Mouse (Mus musculus) layer of hippocampus, adult 8-10 months (tissue): Measurements from ENCODE around the gene Coasy. TPM values are rescaled to one million over a fixed set of nuclear protein-coding genes. Genes with fewer than 3 reads are reported as not detected.

ENCODE experiments used
- DNase-seq, 2 experiments: peaks; one replicate each; pipeline ENCODE4 v3.0.0; 2022; ENCODE audit warnings: low spot score in 2 of 2
- total RNA-seq, 4 experiments: library from RNA; stranded (reverse); gene quantifications; 2 replicates each; pipeline ENCODE4 v1.2.4; 2022

The Coasy gene
- total RNA-seq, 4 experiments from 2014 or later, result 24.5 to 29.1 (median 27.6) TPM

DNA sequence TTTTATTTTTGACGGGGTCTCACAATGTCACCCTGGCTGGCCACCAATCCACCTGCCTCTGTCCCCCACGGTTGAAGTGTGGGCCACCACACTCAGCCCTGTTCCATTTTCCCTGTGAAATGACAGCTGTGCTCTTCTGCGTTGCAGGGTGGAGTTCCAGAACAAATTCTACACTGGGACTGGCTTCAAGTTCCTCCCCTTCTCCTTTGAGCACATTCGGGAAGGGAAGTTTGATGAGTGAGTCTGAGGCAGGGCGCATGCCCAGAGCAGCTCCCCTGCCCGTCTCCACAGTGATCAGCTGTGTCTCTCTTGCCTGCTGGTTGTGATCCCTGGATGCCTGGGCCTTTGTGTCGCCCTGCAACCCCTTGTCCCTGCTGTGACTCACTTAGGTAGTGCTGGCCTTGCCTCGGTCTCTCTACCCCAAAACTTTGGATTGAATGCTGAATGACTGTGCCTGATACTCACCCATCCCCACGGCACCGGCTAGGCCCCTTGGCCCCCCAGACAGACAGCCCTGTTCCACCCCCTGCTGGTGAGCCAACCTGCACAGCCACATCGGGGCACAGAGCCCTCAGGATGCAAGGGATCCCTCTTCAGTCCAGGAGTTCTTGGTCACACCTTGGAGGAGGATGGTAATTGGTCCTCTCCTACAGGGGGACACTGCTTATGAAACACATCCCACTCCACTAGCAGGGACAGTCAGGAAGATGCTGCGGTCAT is 20.0 kb upstream of the Coasy start:
- no peak for DNase-seq

DNA sequence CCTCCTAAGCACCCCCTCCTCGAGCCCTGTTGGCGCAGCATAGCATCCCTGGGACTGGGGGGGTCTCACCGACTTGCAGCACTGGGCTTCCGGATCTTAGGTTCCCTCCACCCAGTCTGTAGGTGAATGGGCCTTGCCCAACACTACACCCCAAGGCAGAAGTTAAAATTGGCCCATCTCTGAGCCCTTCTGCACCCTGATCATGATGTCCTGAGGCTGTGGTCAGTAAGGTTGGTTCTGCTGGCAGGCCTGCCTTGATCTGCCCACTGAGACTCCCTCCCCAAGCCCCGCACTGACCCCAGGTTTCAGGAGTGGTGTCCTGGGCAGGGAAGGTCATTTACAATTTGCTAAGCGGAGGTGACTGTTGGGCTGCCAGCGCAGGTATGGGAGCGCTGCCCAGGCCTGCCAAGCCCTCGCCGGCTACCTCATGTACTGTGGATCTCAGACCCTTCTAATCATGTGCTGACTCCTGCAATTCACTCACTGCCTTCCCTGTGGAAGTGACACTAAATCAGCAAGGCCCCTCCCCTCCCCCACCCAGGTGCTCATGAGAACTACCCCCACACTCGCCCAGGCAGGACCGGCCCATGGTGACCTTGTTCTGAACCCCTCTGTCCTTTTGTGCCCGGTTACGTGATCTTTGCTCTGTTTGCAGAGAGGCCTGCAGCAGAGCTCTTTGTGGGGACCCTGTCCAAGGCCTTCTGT is 19.2 kb upstream of the Coasy start:
- DNase-seq, result no peak

DNA sequence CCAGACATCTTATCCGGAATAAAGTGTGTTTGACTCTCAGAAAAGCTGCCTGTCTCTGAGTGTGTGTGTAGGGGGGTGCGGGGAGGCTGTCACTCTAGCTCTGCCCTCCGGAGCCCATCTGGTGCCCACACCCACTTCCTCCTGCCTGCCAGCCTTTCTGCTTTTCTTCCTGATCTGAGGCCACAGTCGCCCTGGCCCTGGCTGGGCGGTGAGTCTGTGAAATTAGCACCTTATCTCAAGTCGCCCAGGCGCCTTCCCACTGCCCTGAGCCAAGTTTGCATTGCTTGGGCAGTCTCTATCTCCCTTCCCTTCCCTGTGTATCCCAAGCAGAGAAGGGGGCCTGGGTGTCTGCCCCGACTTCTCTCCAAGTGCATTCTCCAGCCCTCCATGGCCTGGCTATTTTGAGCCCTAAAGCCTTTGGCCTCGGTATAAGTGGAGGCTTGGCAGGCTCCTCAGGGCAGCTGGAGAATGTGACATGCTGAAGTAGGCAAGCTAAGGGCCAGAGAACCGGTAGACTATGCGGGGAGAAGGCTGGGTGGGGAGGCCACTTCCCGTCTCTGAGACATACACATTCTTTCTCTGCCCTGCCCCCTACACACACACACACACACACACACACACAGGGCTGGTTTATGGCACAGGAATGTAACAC is 18.6 kb upstream of the Coasy start:
- DNase-seq, result peak in 1 of 2 experiments; percentile 69

DNA sequence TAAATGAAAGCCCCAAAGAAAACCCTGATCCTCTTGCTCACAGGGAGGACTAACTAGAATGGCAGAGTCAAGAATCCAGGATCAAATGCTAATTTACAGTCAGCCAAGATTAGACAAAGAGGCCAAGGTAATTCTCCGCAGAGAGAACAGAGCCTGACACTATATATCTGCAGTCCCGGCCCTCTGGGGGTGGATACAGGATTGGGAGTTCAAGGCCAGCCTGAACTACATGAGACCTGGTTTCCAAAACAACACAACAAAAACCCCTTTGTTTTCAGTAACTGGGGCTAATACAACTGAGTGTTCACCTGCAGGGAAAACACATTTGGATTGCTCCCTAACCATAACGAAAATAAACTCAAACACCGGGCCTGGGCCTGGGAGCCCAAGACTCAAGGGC is 17.9 kb upstream of the Coasy start:
- DNase-seq, result no peak

DNA sequence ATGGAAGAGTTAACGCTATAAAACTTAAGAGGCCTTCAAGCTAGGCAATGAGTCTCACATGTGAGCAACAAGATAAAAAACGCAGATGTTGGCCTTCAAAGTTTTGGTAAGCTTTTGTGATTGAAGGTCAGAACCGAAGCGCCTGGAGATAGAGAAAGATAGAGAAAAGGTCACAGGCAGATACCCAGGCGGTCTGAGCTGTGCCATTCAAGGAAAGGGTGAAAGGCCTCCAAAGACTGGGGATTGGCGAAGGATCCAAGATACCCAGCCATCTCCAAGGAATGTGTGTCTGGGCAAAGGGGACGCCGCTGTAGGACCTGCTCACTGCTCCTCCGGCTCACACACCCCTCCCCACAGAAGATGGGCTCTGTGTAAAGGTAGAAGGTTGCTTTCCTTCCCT is 17.4 kb upstream of the Coasy start:
- DNase-seq, result no peak

DNA sequence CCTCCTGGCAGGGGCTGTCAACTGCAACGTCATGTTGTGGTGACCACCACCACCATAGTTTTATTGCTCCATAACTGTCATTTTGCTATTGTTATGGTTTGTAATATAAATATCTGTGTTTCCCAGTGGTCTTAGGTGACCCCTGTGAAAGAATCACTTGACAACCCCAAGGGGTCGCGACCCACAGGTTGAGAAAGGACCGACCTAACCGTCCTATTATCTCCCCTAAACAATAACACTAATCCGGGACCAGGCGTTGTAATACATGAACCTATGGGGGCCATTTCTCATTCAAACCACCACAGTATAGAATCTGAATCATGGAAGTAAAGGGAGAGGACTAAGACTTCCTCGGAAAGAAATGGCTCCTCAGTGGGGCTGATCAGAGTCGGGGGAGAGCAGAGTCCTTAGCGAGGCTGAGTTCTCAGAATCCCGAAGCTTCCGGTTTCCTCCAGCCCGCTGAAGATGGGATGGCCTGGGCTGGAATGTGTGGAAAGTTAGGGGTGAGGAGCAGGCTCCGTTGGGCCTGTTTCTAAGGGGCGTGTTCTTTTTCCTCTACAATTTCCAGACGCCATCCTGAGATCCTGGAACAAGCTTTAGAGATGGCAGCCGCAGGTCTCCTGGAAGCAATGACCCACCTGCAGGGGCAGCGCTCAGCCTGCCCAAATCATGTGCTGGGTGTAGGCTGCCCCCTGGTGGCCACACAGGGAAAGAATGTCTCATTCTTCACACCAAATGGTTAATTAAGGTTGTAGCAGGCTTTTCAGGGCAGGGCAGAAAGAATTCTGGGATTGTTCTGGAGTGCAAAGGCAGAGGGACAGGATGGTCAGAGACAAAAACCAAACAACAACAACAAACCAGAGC is 15.6 kb upstream of the Coasy start:
- DNase-seq, result peak; percentile 66 to 85

DNA sequence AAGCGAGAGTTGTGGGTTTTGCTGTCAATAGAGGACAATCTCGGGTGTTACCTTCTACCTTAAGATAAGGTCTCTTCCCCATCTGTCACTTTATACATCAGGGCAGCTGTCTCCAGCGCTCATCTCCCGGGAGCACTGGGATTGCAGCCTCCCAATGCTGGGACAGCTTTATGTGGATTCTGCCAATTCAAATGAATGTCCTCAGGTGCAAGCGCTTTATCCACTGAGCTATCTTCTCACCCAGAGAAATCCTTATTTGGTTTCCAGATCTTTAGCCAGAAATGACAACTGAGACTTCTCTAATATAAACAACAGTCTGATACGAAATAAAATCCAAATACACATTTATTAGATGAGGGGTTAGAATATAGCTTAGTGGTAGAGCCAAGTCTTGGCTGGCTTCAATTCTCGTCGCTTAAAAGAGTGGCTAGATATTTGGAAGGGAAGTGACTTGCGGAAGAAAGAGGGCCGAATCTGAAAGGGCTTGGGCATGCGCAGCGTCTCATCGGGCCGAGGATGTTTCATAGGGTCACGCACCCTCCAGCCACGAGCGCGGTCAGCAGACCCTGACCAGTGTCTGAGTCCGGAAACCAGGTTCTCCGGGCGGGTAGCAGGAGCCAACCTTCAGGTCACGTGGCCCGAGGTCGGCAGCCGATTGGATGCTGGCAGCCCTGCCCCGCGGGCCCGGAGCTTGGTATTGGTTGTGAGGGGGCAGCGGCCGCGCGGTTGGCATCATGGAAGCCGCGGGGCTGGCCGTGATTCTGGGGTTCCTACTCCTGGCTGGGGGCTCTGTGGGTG is 12.8 kb upstream of the Coasy start, which contains the start of gene Naglu:
Gene Naglu, plus strand, starts transcription at position 622 of the 798 bp plus-strand sequence.
- DNase-seq, result peak; percentile 91 to 93

DNA sequence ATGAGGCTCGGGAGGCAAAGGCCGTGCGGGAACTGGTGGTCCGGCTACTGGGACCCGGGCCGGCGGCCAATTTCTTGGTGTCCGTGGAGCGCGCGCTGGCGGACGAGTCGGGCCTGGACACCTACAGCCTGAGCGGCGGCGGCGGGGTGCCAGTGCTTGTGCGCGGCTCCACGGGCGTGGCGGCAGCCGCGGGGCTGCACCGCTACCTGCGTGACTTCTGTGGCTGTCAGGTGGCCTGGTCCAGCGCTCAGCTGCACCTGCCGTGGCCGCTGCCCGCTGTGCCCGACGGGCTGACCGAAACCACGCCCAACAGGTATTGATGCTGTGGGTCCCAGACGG is 12.2 kb upstream of the Coasy start:
- no peak for DNase-seq

DNA sequence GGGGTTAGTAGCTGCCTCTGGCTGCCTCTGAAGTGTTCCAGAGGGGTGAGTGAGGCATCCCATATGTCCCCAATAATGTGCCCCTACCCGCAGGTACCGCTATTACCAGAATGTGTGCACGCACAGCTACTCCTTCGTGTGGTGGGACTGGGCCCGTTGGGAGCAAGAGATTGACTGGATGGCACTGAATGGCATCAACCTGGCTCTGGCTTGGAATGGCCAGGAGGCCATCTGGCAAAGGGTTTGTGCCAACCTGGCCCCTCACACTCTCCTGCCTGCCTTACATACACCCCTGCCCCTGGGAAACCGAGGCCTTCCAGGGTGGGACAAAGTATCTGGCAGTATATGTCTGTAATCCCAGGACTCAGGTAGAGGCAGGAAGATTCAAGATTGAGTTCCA is 11.4 kb upstream of the Coasy start:
- DNase-seq, result no peak

DNA sequence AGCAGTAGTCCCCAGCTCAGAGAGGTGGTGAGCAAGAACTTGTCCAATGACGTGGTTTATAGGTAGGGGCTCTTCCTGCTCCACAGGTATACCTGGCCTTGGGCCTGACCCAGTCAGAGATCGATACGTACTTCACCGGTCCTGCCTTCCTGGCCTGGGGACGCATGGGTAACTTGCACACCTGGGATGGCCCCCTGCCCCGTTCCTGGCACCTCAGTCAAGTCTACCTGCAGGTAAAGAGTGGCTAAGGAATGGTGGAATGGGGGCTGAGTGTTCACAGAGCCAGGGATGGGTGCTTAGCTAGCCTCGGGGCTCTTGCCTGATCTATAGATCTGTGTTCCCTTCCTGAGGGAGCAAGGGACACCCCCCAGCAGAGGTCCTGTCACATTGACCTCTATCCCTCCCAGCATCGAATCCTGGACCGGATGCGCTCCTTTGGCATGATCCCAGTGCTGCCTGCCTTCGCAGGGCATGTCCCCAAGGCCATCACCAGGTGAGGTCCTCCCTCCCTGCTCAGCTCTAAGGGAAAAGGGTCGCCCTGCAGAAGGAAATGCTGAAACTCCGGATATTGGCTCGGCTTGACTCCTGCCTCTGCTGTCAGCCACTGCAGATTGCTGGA is 10.4 kb upstream of the Coasy start:
- no peak for DNase-seq

DNA sequence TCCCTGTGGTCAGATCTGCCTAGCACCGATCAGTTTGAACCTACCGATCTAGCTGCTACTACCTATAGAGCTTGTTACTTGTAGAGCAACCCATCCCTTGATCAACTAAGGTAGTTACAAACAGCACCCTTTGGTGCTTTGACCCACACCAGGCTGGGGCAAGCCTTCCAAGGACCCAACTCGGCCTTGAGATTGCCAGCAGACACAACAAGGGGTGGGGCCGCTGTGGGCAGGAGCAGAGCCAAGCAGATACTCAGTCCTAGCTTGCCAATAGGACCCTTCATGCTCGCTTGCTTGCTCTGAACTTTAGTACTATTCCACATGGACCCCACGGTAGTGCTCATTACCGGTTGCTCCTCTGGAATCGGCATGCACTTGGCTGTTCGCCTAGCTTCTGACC is 4.2 kb upstream of the Coasy start, which contains the start of gene Hsd17b1:
Gene Hsd17b1, plus strand, starts transcription at position 291 of the 400 bp plus-strand sequence.
- no peak for DNase-seq

DNA sequence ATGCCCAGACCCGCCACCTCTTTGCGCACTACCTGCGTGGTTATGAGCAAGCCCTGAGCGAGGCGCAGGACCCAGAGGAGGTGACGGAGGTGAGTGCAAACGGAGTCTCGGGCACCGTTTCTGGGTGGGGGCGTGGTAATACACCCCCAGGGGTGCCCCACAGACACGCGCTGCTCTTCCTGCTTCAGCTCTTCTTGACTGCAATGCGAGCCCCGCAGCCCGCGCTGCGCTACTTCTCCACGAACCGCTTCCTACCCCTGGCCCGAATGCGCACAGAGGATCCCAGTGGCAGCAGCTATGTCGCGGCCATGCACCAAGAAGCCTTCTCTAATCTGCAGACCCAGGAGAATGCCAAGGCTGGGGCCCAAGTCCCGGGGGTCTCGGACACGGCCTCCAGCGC is 2.6 kb upstream of the Coasy start:
- DNase-seq, result no peak

DNA sequence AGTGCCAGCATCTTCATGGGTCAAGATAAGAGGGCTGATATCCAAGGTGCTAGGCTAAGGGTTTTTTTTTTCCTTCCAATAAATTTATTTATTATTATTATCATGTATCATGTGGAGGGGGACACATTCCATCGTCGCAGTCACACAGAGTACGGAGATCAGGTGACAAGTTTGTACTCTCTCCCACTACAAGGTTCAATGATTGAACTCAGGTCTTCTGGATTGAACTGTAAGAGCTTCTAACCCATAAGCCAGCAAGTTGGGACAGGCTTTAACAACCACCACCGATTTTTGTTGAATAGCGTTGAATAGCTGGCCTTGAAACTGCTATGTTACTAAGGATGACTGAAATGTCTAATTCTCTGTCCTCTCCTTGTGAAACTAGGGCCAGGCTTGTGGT is 1.9 kb upstream of the Coasy start:
- no peak for DNase-seq

DNA sequence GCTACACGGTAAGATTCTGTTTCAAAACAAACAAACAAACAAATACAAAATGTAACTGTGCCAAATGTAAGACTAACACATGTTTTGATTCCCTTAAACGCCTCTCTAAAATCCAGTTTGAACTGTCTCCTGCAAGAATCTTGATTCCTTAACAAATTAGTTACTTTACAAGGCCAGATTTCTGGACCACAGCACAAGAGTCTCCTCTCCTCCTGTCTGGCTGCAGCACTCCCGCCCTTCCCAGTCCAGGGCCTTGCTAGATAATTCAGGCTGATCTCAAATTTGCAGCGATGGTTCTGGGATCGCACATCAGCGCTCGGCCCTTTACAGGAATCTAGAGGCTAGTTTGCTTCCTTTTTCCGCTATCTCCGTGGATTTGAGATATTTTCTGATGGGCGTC is 706 bp upstream of the Coasy start:
- no peak for DNase-seq

DNA sequence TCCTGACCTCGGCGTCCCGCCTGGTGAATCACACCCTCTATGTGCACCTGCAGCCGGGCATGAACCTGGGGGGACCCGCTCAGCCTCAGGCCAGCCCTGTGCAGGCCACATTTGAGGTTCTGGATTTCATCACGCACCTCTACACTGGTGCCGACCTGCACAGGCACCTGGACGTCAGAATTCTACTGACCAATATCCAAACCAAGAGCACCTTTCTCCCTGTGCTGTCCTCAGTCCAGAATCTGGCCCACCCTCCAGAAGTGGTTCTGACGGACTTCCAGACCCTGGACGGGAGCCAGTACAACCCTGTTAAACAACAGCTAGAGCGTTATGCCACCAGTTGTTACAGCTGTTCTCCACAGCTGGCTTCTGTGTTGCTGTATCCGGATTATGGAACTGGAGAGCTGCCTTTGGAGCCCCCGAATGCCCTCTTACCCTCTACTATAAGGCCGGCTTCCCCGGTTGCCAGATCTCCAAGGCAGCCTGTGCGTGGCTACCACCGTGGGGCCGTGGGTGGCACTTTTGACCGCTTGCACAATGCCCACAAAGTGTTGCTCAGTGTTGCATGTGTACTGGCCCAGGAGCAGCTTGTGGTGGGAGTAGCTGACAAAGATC is 825 bp downstream of the Coasy start:
- no peak for DNase-seq

DNA sequence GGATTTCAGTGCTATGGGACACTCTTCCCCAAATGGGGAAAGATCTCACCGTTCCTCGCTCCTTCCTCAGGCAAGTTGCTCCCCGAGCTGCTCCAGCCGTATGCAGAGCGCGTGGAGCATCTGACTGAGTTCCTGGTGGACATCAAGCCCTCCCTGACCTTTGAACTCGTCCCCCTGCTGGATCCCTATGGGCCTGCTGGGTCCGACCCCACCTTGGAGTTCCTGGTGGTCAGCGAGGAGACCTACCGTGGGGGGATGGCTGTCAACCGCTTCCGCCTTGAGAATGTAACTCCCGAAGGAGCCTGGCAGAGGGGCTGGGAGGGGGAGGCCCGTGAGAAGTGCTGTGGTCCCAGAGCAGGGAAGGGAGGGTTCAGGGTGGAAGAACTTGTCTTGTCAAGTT is 1.9 kb downstream of the Coasy start:
- no peak for DNase-seq

DNA sequence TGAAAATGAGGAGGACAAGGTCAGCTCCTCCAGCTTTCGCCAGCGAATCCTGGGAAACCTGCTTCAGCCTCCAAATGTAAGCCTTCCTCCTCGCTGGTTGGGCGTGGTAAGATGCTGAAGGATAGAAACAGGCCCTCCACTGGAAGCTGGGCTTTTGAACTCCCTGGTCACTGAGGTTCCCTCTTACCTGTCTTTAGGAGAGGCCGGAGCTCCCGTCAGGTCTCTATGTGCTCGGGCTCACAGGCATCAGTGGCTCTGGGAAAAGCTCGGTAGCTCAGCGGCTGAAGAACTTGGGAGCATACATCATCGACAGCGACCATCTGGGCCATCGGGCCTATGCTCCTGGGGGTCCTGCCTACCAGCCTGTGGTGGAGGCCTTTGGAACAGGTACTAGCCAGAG is 2.4 kb downstream of the Coasy start:
- DNase-seq, result no peak

DNA sequence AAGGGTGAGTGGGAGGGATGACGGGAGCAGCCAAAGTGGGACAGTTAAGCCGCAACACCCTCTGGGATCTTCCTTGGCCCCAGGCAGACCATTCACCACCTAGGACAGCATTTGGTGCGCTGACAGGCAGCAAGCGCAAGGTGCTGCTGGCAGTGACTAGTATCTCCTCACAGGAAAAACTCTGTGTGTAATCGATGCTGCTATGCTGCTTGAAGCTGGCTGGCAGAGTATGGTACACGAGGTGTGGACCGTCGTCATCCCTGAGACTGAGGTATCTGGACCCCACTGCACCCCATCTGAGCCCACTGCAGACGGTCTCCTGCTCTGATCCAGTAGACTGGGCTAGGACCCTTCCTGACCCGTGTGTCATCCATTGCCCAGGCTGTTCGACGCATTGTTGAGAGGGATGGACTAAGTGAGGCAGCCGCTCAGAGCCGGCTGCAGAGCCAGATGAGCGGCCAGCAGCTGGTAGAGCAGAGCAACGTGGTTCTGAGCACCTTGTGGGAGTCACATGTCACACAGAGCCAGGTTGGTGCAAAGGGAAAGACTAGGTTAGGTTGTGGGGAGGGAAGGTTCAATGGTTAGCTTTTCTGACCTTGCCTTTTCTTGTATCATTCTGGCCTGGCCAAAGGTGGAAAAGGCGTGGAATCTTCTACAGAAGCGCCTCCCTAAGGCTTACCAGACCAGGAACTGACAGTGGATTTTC is 3.4 kb downstream of the Coasy start:
- no peak for DNase-seq

DNA sequence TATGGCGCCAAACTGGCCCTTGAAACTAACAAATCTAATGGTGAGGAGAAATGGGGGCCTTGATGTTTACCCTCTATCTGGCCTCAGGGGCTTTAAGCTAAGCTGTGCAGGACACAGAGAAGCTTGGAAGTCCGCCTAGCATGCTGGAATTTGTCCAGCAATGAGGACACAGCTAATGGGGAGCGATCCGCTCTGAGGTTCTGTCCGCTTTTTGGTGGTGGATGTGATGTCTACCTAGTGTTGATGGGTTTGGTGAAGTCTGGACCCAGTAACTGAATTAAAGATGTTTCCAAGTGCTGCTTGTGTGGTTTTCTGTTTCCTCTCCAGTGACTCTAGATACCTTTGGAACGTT is 3.9 kb downstream of the Coasy start:
- no peak for DNase-seq
